Mouse (Mus musculus) liver, adult 2 months (tissue): ENCODE results near the gene Itgb2l.

Experiments
- CTCF ChIP-seq: fragments of 200-500 bp; IDR thresholded peaks from 2 replicates; pipeline ENCODE4 v1.5.1; 2011; ENCODE audit warnings: low read depth, low read length, control low read depth
- POLR2A ChIP-seq: fragments of 200-500 bp; IDR thresholded peaks from 2 replicates; pipeline ENCODE4 v1.6.1; 2011; ENCODE audit warnings: low read length, control low read depth; ENCODE audit not compliant: insufficient read depth; ENCODE audit errors: extremely low read depth

GRCm38 (mm10) chr16:96388481-96388880, 54.9 kb downstream of the Itgb2l start:
- TF ChIP-seq CTCF (no peak), POLR2A (no peak)
